Mouse (Mus musculus) CD4-positive, CD25-positive, alpha-beta regulatory T cell (primary cell): Measurements from ENCODE around the gene Tcl1. TPM values are rescaled to one million over a fixed set of nuclear protein-coding genes. Genes with fewer than 3 reads are reported as not detected.

Source experiments
- polyA plus RNA-seq: library from polyadenylated mRNA; unstranded; fragments of 100-300 nt; shearing (Covaris generic); gene quantifications from one replicate; pipeline ENCODE4 v1.2.1, GENCODE M21; 2017

Tcl1 gene
- 0.13 TPM for polyA plus RNA-seq

DNA sequence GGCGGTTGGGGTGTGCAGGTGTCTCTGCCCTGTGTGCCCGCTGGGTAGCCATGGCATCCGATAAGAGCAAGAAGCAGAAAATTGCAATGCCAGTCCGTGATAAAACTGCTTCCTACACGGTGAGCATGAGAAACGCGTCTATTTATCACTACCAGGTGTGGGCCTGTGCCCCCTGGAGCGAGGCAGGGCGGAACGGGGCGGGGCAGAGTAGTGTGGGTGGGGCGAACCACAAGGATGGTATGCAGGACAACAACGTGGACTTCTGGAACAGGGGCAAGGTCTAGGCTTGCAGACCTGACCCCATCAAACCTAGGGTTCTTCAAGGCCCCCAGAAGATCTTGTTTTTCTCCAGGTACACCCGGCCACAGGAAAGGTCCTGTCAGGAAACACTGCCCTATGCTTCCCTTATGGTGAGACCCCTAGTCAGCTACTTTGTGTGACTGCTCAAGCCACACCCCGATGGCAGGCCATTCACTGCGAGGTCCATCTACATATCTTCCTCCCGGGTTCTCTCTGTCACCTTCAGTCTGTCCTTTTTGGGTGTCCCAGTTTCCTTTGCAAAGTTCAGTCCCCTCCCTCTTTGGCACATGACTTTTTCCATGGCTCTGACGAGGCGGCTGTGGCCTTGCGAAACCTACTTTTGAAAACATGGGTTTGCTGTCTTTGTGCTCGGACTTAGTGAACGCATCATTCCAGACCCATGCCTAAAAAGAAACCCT lies at the start of gene Tcl1:
TSS of gene Tcl1 (minus strand) at position 193 of the 719 bp plus-strand sequence.

DNA sequence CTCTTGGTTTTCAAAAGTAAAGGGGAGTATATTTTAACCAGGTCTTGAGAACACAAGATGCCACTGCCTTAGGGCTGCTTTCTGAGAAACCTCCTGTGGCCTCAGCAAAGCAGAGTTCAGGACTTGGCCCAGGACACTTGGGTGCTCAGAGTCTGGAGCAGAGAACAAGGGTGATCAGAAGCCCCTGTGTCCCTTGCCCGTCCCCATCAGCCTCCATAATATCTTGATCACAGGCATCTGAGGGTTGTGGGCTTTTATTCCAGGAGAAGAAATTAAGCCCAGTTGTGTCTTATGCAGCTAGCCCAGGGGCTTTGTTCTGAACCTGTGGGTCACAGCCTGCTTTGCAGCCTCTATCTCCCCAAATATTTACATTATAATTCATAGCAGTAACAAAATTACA lies 20.9 kb downstream of the Tcl1 start, which contains the start of gene Tcl1b4:
TSS of gene Tcl1b4 (plus strand) at position 301 of the 400 bp plus-strand sequence.

DNA sequence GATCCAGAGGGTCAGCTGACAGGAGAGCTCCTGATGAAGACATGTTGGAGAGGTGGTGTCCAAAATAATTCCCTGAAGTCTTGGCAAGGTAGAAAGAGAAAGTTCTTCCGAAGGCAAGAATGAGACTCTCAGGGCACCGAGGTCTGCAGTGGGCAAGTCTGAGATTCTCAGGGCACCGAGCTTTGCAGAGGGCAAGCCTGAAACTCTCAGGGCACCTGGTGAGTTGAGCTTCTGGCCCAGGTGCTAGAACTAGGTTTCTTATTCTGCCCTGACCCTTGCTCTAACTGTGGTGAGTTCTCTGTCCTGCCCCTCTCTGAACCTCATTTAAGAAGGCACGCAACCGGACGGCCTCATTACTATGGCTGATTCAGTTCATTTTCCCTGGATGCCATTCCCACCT lies 31.9 kb downstream of the Tcl1 start, which contains the start of gene Tcl1b3:
TSS of gene Tcl1b3 (plus strand) at position 301 of the 400 bp plus-strand sequence.

DNA sequence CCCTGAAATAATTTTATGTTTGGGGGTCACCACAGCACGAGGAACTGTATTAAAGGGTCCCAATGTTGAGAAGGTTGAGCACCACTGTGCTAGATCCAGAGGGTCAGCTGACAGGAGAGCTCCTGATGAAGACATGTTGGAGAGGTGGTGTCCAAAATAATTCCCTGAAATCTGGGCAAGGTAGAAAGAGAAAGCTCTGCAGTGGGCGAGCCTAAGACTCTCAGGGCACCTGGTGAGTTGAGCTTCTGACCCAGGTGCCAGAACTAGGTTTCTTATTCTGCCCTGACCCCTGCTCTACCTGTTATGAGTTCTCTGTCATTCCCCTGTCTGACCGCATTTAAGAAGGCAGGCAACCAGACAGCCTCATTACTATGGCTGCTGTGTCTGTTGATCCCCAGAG lies 46.5 kb downstream of the Tcl1 start, which contains the start of gene Tcl1b5:
TSS of gene Tcl1b5 (plus strand) at position 301 of the 400 bp plus-strand sequence.

Other genes with a start within 250 kb of the Tcl1 start
- 5.5 TPM for gene Syne3, start 213.0 kb downstream of the Tcl1 start, polyA plus RNA-seq
- gene Glrx5, start 190.1 kb downstream of the Tcl1 start, polyA plus RNA-seq = 118 TPM
- not detected for gene Tcl1b2, start 76.8 kb downstream of the Tcl1 start, polyA plus RNA-seq
- not detected for gene Tcl1b1, start 63.1 kb downstream of the Tcl1 start, polyA plus RNA-seq
- gene Tcl1b5, start 46.4 kb downstream of the Tcl1 start, polyA plus RNA-seq = not detected
- gene Tcl1b3, start 31.8 kb downstream of the Tcl1 start, polyA plus RNA-seq = not detected
- gene Tcl1b4, start 20.8 kb downstream of the Tcl1 start, polyA plus RNA-seq = not detected
- gene Tunar, start 111.1 kb upstream of the Tcl1 start, polyA plus RNA-seq = not detected
- 0.28 TPM for gene D430019H16Rik, start 231.1 kb upstream of the Tcl1 start, polyA plus RNA-seq